Mouse (Mus musculus): ENCODE data around the gene Trmt11. TPM values are rescaled to one million over a fixed set of nuclear protein-coding genes. Genes with fewer than 3 reads are reported as not detected.

Trmt11 gene
- 26.1 and 27.0 TPM in 2 replicates for polyA plus RNA-seq (2015; fragmentation: Nextera tagmentation; extraction: Ambion mirVana)

GRCm38 (mm10) chr10:30600542-30600966 is at the start of gene Trmt11:
Gene Trmt11, minus strand, starts transcription at chr10:30600749.

GRCm38 (mm10) chr10:30629513-30629912 is 29.0 kb upstream of the Trmt11 start, which contains the start of gene Hint3:
Gene Hint3, minus strand, starts transcription at chr10:30629632.

Other genes starting within 250 kb of the Trmt11 start
- 72.9 and 90.0 TPM in 2 replicates for gene Hint3, start 28.9 kb upstream of the Trmt11 start, polyA plus RNA-seq (2015; fragmentation: Nextera tagmentation; extraction: Ambion mirVana)
- 21.3 and 22.0 TPM in 2 replicates for gene Ncoa7, start 202.6 kb upstream of the Trmt11 start, polyA plus RNA-seq (2015; fragmentation: Nextera tagmentation; extraction: Ambion mirVana)
- 2.5 and 3.3 TPM in 2 replicates for gene Hey2, start 242.1 kb upstream of the Trmt11 start, polyA plus RNA-seq (2015; fragmentation: Nextera tagmentation; extraction: Ambion mirVana)

Measured in adrenal gland, postnatal 0 days (tissue).